Mouse (Mus musculus) thymus, adult 2 months (tissue): ENCODE data around the gene Dmap1. TPM values are rescaled to one million over a fixed set of nuclear protein-coding genes. Genes with fewer than 3 reads are reported as not detected.

Experiments
- DNase-seq: peaks from one replicate; pipeline ENCODE4 v3.0.0; 2021
- H3K27ac ChIP-seq: fragments of 200-500 bp; 2 replicates; pipeline ENCODE4 v1.5.1; 2012; ENCODE audit warnings: low read length, control low read depth; ENCODE audit not compliant: control insufficient read depth, insufficient read depth
- H3K27me3 ChIP-seq: fragments of 200-500 bp; 2 replicates; pipeline ENCODE4 v1.6.1; 2012; ENCODE audit warnings: mild to moderate bottlenecking, low read length, moderate library complexity, mixed read lengths; ENCODE audit not compliant: control insufficient read depth, insufficient read depth
- H3K36me3 ChIP-seq: fragments of 200-500 bp; 2 replicates; pipeline ENCODE4 v1.6.1; 2012; ENCODE audit warnings: mild to moderate bottlenecking, low read length, moderate library complexity; ENCODE audit not compliant: control insufficient read depth, insufficient read depth
- H3K4me1 ChIP-seq: fragments of 200-500 bp; replicated peaks from 2 replicates; pipeline ENCODE4 v1.6.1; 2012; ENCODE audit warnings: low read length; ENCODE audit not compliant: control insufficient read depth, insufficient read depth
- H3K4me3 ChIP-seq: fragments of 200-500 bp; 2 replicates; pipeline ENCODE4 v1.5.1; 2012; ENCODE audit warnings: mild to moderate bottlenecking, low read length, control low read depth, moderate library complexity; ENCODE audit not compliant: control insufficient read depth, insufficient read depth
- CTCF ChIP-seq: fragments of 200-500 bp; IDR thresholded peaks from 2 replicates; pipeline ENCODE4 v1.5.1; 2012; ENCODE audit warnings: mild to moderate bottlenecking, control low read depth, low read length, moderate library complexity, borderline replicate concordance; ENCODE audit not compliant: control insufficient read depth, poor library complexity, insufficient read depth; ENCODE audit errors: extremely low read depth
- POLR2A ChIP-seq: fragments of 200-500 bp; IDR thresholded peaks from 2 replicates; pipeline ENCODE4 v1.6.1; 2012; ENCODE audit warnings: mild to moderate bottlenecking, low read length, control low read depth, moderate library complexity; ENCODE audit not compliant: control insufficient read depth, poor library complexity, insufficient read depth; ENCODE audit errors: extremely low read depth
- WGBS: fragments of 180-500 bp; shearing (Covaris S2); methylation state at CpG from one replicate; pipeline ENCODE4 v1.1.7; 2018; 5-methylcytosine and 5-hydroxymethylcytosine counted together
- polyA plus RNA-seq: library from polyadenylated mRNA; depleted of rRNA; stranded (reverse); fragments of >200 nt; gene quantifications from 2 replicates; pipeline ENCODE4 v1.2.3, GENCODE M21; 2012

Gene Dmap1
- polyA plus RNA-seq, 1 experiment: 31.9 TPM

DNA sequence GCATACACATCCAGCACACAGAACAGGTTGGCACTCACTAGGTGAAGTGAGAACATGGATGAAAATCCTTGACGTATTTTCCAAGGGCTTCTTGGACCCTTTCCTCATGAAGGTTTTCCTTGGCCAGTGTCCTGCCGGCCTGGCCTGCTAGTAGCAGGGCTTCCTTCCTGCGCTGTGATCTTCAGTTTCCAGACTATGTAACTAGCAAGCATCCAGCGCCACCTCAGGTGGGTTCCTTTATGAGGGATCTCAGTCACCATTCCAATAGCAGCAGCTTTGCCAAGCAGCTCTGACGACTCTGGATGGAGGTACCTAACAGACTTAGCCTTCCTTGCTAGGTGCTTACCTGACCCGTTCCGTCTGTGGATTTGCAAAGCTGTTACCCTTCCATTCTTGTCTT lies 12.2 kb downstream of the Dmap1 start:
- TF ChIP-seq POLR2A (no peak), CTCF (no peak)
- DNase-seq: no peak
- WGBS: 95% methylated on average over 7 of the region's 7 CpGs
- H3K4me3 ChIP-seq: no peak overlapping the region
- H3K36me3 ChIP-seq: peaks cover 8% of the 10 kb centered on the region
- no peaks in the 10 kb centered on the region for H3K27me3 ChIP-seq
- no peak overlapping the region for H3K27ac ChIP-seq
- no peaks in the 10 kb centered on the region for H3K4me1 ChIP-seq

DNA sequence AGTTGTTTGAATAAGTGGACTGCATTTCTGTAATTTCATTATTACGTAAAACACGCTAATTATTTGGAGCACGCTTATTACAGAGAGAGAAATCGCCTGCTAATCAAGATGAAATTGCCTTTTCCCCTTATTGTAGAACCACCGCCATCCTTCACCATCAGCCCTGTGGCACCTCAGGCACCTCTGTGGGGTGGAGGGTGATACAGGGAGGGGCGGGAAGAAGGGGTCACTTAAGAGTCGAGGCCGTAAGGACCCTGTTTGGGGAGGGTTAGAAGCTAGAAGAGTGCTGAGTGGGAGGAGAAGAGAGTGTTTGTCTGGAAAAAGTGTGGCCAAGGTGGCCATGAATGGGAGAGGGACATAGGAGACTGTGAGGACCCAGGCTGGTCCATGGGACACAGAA lies 16.0 kb downstream of the Dmap1 start:
- Histone ChIP-seq H3K4me3 (no peak overlapping the region), H3K27ac (no peak overlapping the region), H3K27me3 (no peaks in the 10 kb centered on the region), H3K4me1 (no peaks in the 10 kb centered on the region), H3K36me3 (no peaks in the 10 kb centered on the region)
- TF ChIP-seq POLR2A (no peak), CTCF (no peak)
- DNase-seq: no peak
- WGBS: 96% methylated on average over 8 of the region's 8 CpGs

DNA sequence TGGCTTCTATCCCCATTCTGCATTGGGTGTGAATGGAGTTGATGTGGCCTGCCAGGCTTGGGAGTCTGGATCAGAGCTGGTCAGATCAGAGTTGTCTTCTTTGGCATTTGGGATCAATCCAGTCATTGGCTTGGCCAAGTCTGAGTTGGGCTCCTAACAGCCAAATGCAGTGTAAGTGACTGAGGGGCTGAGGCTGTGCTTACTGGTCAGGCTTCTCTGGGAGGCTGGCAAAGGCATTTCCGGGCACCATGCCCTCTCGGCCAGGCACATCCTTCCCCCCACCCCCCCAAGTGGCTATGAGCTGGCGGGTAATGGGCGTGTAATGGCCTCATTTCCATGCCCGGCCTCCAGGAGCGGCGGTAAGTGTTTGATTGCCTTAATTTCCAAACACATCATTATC lies 16.5 kb downstream of the Dmap1 start:
- no peaks in the 10 kb centered on the region for H3K4me1 ChIP-seq

DNA sequence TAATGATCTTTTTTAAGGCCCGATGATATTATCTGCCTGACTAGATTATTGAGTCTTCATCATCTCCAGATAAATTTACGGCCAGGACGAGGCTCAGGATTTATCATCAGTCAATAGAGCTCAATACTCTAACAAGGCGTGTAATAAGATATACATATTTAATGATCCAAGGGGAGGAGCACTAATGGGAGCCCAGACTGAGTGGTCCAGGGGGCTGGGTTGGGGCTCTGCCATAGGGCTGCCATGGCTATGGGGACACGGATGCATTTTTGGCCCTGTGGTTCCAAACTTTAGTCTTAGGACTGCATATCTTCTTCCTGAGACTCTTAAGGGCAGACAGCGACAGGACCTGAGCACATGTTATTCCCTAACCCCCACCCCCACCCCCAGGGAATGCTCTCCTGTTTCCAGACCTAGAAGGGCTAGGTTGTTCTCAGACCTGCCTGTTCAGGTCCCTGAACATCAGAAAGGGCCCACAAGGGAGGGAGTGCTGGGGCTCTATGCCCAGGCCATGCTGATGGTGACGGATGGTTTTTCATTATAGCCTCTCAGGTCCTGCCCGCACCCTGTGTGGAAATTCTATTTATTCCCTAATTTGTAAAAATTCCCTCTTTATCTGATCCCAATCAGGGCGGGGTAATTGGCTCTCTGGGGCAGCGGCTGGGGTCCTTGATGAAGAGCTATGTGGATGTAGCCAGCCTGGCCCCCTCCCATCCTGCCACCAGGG lies 17.5 kb downstream of the Dmap1 start:
- 97% methylated on average over 10 of the region's 10 CpGs for WGBS
- no peak overlapping the region for H3K27ac ChIP-seq
- no peak for TF ChIP-seq CTCF
- no peak for TF ChIP-seq POLR2A

More for the DNA sequence above, 16.5 kb downstream of the Dmap1 start:
- 95% methylated on average over 7 of the region's 7 CpGs for WGBS
- Histone ChIP-seq H3K4me3 (no peak overlapping the region), H3K27ac (no peak overlapping the region), H3K27me3 (no peaks in the 10 kb centered on the region), H3K36me3 (no peaks in the 10 kb centered on the region)
- no peak for DNase-seq
- TF ChIP-seq CTCF (no peak), POLR2A (no peak)

DNA sequence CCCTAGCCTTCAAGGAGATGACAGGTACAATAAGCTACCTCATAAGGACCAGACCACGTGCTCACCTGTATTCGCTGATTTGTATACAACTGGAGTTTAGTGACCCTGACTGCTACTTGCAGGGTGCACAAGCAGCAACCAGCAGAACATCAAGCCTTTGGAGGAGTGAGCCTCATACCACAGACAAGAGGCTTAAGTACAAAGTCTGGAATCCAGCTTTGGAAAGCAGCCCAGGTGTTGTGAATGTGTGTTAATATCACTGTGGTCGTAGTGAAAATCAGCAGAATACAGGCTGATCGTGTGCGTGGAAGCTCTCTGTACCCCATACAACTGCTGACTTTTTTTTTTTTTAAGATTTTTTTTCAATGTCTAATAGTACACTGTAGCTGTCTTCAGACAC lies 22.1 kb downstream of the Dmap1 start:
- Histone ChIP-seq H3K4me1 (no peaks in the 10 kb centered on the region), H3K36me3 (no peaks in the 10 kb centered on the region), H3K4me3 (no peak overlapping the region), H3K27ac (no peak overlapping the region), H3K27me3 (no peaks in the 10 kb centered on the region)
- TF ChIP-seq POLR2A (no peak), CTCF (no peak)
- no peak for DNase-seq
- 98% methylated on average over 5 of the region's 5 CpGs for WGBS

More for the DNA sequence above, 17.5 kb downstream of the Dmap1 start:
- Histone ChIP-seq H3K4me1 (no peaks in the 10 kb centered on the region), H3K4me3 (no peak overlapping the region), H3K36me3 (no peaks in the 10 kb centered on the region), H3K27me3 (no peaks in the 10 kb centered on the region)
- DNase-seq: no peak

DNA sequence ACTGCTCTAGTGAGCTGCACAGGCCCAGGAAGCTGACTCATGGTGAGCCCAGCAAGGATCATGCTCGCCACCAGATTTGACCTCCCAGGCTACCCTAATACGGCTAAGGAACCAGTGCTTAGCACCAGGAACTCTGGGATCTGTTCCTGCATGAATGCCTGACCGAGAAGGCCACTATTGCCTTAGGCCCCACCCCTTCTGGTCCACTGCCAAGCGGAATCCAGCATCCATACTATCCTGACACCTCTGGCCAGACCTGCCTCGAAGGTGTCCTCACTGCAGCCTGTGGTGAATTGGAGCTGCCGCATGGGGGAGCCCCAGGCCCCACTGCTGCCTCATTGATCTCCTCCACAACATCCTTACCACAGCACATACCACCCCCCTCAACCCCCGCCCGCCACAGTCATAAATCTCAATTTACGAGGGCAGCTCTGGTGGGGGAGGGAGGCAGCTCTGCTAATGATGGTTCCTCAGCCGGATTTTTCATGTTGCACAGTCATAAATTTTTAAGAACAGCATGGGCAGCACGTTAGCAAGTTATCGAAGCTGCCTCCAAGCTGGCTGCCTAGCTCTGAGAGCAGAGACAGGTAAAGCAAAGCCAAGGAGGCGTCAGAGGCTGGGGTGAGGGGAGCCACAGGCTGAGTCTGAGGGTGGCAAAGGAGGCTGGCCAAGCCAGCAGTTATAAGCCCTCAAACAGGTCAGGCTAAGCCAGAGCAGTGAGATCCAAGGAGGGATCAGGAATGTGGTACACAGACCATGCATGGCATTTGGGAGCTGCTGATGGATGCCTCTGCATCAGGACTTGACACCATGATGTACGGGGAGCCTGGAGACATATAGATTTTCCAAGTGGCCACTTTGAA lies 23.3 kb downstream of the Dmap1 start:
- WGBS: 78% methylated on average over 14 of the region's 14 CpGs
- Histone ChIP-seq H3K27ac (no peak overlapping the region), H3K4me1 (no peaks in the 10 kb centered on the region), H3K27me3 (no peaks in the 10 kb centered on the region), H3K36me3 (no peaks in the 10 kb centered on the region), H3K4me3 (no peak overlapping the region)
- no peak for DNase-seq
- no peak for TF ChIP-seq POLR2A
- TF ChIP-seq CTCF: 0 out of 2 replicates have a peak, but pooled peaks have one; percentile 39
